Mouse (Mus musculus): ENCODE data around the gene Lrrc7.

- TF ChIP-seq CTCF (IDR thresholded peaks at IDR 0.05; ENCODE audit: insufficient read depth, low read length), result no peak
- TF ChIP-seq POLR2A (IDR thresholded peaks at IDR 0.05; ENCODE audit: borderline replicate concordance, extremely low read depth, low read depth, low read length), result no peak
Observed at GRCm38 (mm10) chr3:158356706-158357105, 205.3 kb downstream of the Lrrc7 start.

Data from lung, adult 2 months (tissue).